31 mouse cellular contexts compared by ENCODE assay signal in the genomic region with DNA sequence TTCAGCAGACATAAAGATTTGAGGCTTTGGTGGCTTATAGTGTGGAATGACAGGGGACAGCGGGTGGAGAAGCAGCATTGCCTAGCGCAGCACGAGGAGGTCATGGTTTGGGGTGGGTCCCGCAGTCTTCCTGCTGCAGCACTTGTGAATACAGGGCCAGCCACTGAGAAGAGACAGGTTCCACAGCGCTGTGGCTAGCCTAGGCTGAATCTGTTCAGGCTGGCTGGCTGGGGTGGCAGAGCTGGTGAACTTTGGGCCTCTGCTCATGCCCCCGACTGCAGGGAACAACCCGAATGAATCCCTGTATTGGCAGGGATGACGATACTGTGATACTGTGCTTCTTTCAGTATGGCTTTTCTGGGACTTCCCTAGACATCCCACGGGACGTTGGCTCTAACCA. TPM values are rescaled to one million over a fixed set of nuclear protein-coding genes. Genes with fewer than 3 reads are reported as not detected.
"Had no signal": no experiment of that assay in that cellular context is flagged by ENCODE, and none has a peak within 500 bp of the region (broad histone marks: within the 10 kb centered on the region; RNA-seq: fewer than 3 reads in every experiment).

No protein-coding gene starts in this region.

- H3K36me3 ChIP-seq: heart, embryonic 13.5 days; heart, embryonic 15.5 days; hindbrain, embryonic 13.5 days; hindbrain, embryonic 15.5 days; kidney, embryonic 15.5 days; limb, embryonic 13.5 days; limb, embryonic 15.5 days; liver, embryonic 12.5 days had no signal

- DNase-seq: gastrocnemius, adult 2 months; gastrocnemius, postnatal 10 days; gastrocnemius, postnatal 36 days; heart, adult 2 months; heart, postnatal 14 days; heart, postnatal 36 days; kidney, adult 11 months; kidney, adult 2 months; kidney, adult 9 months; kidney, postnatal 14 days; kidney, postnatal 36 days; layer of hippocampus, adult 9-11 months; layer of hippocampus, postnatal 36 days; left cerebral cortex, postnatal 4 days had no signal

- H3K27me3 ChIP-seq: heart, embryonic 13.5 days; heart, embryonic 15.5 days; hindbrain, embryonic 13.5 days; hindbrain, embryonic 15.5 days; kidney, embryonic 15.5 days; limb, embryonic 15.5 days had no signal

- H3K9ac ChIP-seq: heart, embryonic 13.5 days; heart, embryonic 15.5 days; hindbrain, embryonic 13.5 days; hindbrain, embryonic 15.5 days; kidney, embryonic 15.5 days; limb, embryonic 13.5 days; limb, embryonic 15.5 days; liver, embryonic 12.5 days had no signal

- H3K4me2 ChIP-seq: heart, embryonic 11.5 days; heart, embryonic 13.5 days; heart, embryonic 15.5 days; hindbrain, embryonic 13.5 days; hindbrain, embryonic 15.5 days; kidney, embryonic 15.5 days; limb, embryonic 13.5 days; limb, embryonic 15.5 days; liver, embryonic 12.5 days had no signal

- H3K9me3 ChIP-seq: heart, embryonic 13.5 days; heart, embryonic 15.5 days; hindbrain, embryonic 13.5 days; hindbrain, embryonic 15.5 days; kidney, embryonic 15.5 days; limb, embryonic 15.5 days; liver, embryonic 12.5 days had no signal

- H3K4me3 ChIP-seq: gastrocnemius, adult 2 months; heart, adult 2 months; heart, embryonic 13.5 days; heart, embryonic 15.5 days; hindbrain, embryonic 13.5 days; hindbrain, embryonic 15.5 days; kidney, embryonic 15.5 days; limb, embryonic 13.5 days; limb, embryonic 15.5 days; liver, embryonic 12.5 days had no signal

- ATAC-seq: hindbrain, postnatal 0 days; intestine, embryonic 16.5 days; liver, embryonic 12.5 days had no signal

- H3K27ac ChIP-seq: gastrocnemius, adult 2 months; heart, adult 2 months; heart, embryonic 13.5 days; heart, embryonic 15.5 days; hindbrain, embryonic 13.5 days; hindbrain, embryonic 15.5 days; hindbrain, postnatal 0 days; kidney, embryonic 15.5 days; kidney, postnatal 0 days; limb, embryonic 13.5 days; limb, embryonic 15.5 days; liver, embryonic 12.5 days had no signal

- H3K4me1 ChIP-seq: heart, embryonic 13.5 days; heart, embryonic 15.5 days; hindbrain, embryonic 13.5 days; hindbrain, embryonic 15.5 days; kidney, embryonic 15.5 days; limb, embryonic 15.5 days; liver, embryonic 12.5 days had no signal

RNA-seq across cellular contexts. Expression of gene Urad, which starts 21.7 kb away (rescaled TPM):
- polyA plus RNA-seq: frontal cortex, adult 2 months; gonadal fat pad, adult 2 months; heart, adult 2 months; heart, embryonic 11.5 days; heart, embryonic 13.5 days; heart, embryonic 15.5 days; heart, postnatal 0 days; hindbrain, embryonic 11.5 days; hindbrain, embryonic 13.5 days; hindbrain, embryonic 15.5 days; hindbrain, postnatal 0 days; kidney, adult 2 months; kidney, embryonic 15.5 days; kidney, postnatal 0 days; limb, embryonic 11.5 days; limb, embryonic 13.5 days; limb, embryonic 15.5 days had no signal

RNA-seq across cellular contexts. Expression of gene Cdx2, which starts 36.8 kb away (rescaled TPM):
- polyA plus RNA-seq: heart, adult 2 months; heart, embryonic 11.5 days; heart, embryonic 13.5 days; heart, embryonic 15.5 days; heart, postnatal 0 days; hindbrain, embryonic 11.5 days; hindbrain, embryonic 13.5 days; hindbrain, embryonic 15.5 days; hindbrain, postnatal 0 days; kidney, adult 2 months; kidney, embryonic 15.5 days; kidney, postnatal 0 days; limb, embryonic 11.5 days; limb, embryonic 15.5 days; liver, embryonic 12.5 days had no signal
